Mouse (Mus musculus): ENCODE measurements at regions not wholly inside any gene's neighbourhood (a gene's known extent, or its start where the extent isn't known, plus 50 kb on each side); places are given as distances from the start of the nearest gene placed in this dataset.

- DNase-seq (ENCODE audit: low spot score in 2 of 2) = no peak
These were observed 323.5 kb downstream of the Ppp3ca start for GRCm38 (mm10) chr3:136993473-136993872.

GRCm38 (mm10) chr3:136994361-136995083, 324.6 kb downstream of the Ppp3ca start:
- DNase-seq (ENCODE audit: low spot score in 2 of 2) = no peak

- DNase-seq (ENCODE audit: low spot score in 2 of 2) = no peak
These were observed 325.8 kb downstream of the Ppp3ca start for GRCm38 (mm10) chr3:136995611-136996335.

DNA sequence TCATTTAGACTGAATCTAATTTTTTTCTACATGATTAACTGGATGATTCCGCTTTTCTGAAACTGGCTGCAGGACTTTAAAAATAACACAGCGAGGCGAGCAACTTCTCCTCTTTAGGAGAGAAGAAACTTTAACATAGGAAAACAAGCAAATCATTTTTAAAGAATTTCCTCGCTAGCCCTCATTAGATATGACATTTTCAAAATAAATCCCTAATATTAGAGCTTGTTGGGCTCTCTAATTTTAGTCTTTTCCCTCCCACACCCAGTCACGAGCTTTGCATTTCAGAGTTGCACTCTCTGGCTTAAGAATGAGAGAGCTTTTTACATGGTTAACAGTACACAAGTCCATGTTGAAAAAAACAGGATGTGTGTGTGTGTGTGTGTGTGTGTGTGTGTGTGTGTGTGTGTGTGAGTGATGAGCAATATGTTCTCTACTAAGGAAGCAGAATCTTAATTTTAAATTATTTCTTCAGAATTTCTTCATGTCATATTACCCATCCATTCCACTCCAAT, 326.5 kb downstream of the Ppp3ca start:
- no peak for DNase-seq (ENCODE audit: low spot score in 2 of 2)

DNA sequence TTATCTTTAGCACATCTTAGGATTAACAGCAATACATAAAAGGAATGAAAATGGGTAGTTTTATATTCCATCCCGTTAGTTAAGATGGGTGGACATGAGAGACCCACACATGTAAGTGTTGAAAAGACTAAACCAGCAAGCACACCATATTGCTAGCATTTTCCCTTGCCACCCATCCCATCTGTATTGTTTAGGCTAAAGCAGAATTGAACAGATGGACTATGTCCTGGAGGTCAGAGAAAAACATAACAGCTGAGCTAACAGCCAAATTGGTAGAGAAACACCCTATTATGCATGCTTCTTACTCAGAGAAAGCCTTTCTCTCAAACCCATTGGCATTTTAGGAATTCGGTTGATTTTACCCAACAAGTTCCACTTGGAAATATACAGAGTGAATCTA, 329.3 kb upstream of the Emcn start:
- DNase-seq (ENCODE audit: low spot score in 2 of 2) = no peak

DNA sequence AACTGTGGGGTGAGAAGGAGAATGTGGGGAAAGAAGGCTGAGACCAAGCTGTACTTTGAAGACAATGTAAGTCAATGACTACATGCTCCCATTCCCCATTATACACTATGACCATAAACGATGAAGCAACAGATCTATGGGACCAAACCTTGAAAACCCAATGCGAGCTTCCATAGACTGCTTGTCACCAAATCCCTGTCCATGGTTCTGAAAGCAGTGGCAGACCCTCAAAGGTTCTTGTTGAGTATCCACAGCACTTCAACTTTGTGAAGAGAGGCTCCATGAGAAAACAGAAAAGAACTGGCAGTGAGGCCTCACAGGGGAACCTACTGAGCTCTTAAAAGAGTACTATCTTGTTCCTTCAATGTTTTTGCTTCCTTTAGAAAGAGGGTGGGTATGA, 326.2 kb upstream of the Emcn start:
- DNase-seq (ENCODE audit: low spot score in 2 of 2) = no peak

GRCm38 (mm10) chr3:137015199-137015598, 325.7 kb upstream of the Emcn start:
- DNase-seq (ENCODE audit: low spot score in 2 of 2) = peak in 1 of 2 experiments; percentile 61

DNA sequence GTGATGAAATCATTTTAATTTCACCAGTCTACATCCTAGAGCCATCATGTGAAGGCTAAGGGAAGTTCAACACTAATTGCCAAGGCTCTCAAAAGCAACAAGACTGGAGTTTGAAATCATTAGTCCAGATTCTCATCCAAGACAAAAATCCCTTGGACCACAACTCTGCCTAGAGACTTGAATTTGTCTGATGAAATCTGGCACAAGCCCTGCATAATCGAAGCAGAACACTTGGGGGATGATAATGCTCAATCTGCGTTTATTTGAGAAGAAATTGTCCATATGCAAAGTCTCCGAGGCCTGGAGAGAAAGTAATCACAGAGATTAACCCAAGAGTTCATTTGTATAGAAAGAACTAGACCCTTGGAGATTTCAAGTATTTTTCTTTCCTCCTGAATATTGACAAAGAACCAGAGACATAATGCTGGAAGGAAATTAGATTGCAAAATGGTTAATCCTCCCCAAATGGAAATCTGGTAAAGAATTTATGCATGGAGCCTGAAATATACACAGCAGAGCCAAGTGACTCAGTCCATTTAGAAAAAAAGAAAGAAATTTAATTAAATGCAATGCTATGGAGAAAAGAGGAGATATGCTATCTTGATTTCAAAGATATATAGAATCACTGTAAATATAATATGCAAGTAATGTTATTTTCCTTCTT, 320.8 kb upstream of the Emcn start:
- DNase-seq (ENCODE audit: low spot score in 2 of 2) = peak in 1 of 2 experiments; percentile 51

- DNase-seq (ENCODE audit: low spot score in 2 of 2) = no peak
These were observed 311.3 kb upstream of the Emcn start for GRCm38 (mm10) chr3:137029546-137029945.

- no peak for DNase-seq (ENCODE audit: low spot score in 2 of 2)
These were observed 308.1 kb upstream of the Emcn start for GRCm38 (mm10) chr3:137032802-137033201.

- no peak for DNase-seq (ENCODE audit: low spot score in 2 of 2)
These were observed 301.2 kb upstream of the Emcn start for GRCm38 (mm10) chr3:137039638-137040037.

GRCm38 (mm10) chr3:137056544-137057224, 284.2 kb upstream of the Emcn start:
- DNase-seq (ENCODE audit: low spot score in 2 of 2) = no peak

- DNase-seq (ENCODE audit: low spot score in 2 of 2) = peak; percentile 88 to 95
These were observed 283.5 kb upstream of the Emcn start for GRCm38 (mm10) chr3:137057225-137057910.

DNA sequence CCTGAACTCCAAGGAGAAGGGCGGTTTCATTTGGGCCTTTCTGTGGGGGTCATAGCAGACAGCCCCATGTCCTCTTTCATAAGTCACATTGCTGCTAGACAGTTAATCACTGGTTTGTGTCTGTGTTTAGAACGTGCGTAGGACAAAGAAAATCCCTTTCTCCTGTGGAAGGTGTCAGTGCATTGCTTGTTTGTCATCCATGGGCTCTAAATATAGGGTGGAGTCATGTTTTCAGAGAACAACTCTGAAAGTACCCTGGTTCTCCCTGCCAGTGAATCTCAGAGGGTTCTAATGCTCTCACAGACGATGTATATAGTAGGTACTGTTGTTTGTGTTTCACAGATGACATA, 283.0 kb upstream of the Emcn start:
- peak in 1 of 2 experiments; percentile 16 for DNase-seq (ENCODE audit: low spot score in 2 of 2)

DNA sequence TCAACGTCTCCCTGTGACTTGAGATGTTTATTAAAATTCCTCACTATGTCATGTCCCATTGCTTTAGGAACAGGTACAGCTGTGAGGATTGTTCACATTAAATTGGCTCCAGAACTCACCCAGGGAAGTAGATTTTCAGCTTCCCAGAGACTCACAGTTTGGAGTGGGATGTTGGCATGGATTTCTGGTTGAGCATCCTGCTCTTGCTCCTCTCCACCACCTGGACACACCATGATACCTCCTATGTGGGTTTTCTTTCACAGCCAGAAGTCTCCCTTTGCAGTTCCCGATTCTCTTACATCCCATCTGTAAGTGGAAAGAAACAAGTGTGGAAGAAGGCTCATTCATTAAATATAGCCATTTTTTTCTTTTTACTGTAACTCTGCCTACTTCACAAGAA, 278.8 kb upstream of the Emcn start:
- DNase-seq (ENCODE audit: low spot score in 2 of 2) = no peak

GRCm38 (mm10) chr3:137067336-137067735, 273.5 kb upstream of the Emcn start:
- DNase-seq (ENCODE audit: low spot score in 2 of 2) = no peak

DNA sequence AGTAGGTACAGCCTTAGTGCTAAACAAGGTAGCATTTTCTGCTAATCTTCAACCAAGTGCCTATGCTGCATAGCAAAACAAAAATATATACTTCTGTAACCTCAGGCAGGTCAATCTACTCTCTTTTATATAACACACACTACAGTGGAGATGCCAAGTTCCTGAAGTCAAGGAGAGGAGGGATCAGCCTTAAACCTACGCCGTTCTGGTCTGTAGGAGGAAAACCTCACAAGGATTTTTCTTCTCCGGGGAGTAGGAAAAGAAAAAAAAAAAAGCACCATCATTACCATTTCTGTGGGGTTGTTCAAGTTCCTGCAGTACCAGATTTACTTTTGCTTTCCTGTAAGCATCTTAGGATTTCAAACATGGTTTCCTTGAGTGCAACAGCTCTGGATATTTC, 271.5 kb upstream of the Emcn start:
- no peak for DNase-seq (ENCODE audit: low spot score in 2 of 2)

GRCm38 (mm10) chr3:137077718-137078599, 262.9 kb upstream of the Emcn start:
- DNase-seq (ENCODE audit: low spot score in 2 of 2) = no peak

DNA sequence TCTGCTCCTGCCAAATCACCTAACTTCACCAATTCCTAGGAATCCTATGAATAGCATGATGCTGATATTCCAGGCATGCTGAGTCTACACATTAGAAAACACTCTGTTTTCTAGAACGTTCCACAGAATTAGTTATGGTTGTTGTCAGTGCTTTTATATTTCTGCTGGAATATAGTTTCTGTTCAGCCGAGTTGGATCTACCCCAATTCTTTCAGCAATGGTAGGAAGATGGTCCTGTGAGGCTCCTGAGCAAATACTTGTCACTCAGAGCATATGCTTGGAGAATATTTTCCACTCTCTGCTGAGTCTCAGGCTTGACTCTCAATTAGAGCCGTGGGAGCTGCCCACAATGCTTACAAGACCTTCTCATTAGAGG, 262.3 kb upstream of the Emcn start:
- no peak for DNase-seq (ENCODE audit: low spot score in 2 of 2)

GRCm38 (mm10) chr3:137086896-137087295, 254.0 kb upstream of the Emcn start:
- DNase-seq (ENCODE audit: low spot score in 2 of 2) = no peak

Measured in layer of hippocampus, postnatal 14 days (tissue).